Mouse (Mus musculus): ENCODE data around the gene Gm17651.

The Gm17651 gene

GRCm38 (mm10) chr3:97674644-97675110 lies at the start of gene Gm17651:
TSS of gene Gm17651 (minus strand) at chr3:97674694.
- DNase-seq (ENCODE audit: low spot score in 2 of 2), result no peak

- no peak for DNase-seq (ENCODE audit: low spot score in 2 of 2)
Measured at GRCm38 (mm10) chr3:97719116-97719515, 44.6 kb upstream of the Gm17651 start.

GRCm38 (mm10) chr3:97715922-97716321 lies 41.4 kb upstream of the Gm17651 start:
- DNase-seq (ENCODE audit: low spot score in 2 of 2), result no peak

- no peak for DNase-seq (ENCODE audit: low spot score in 2 of 2)
Measured at GRCm38 (mm10) chr3:97710881-97711280, 36.4 kb upstream of the Gm17651 start.

- no peak for DNase-seq (ENCODE audit: low spot score in 2 of 2)
Measured at GRCm38 (mm10) chr3:97710134-97710533, 35.6 kb upstream of the Gm17651 start.

- DNase-seq (ENCODE audit: low spot score in 2 of 2), result no peak
Measured at GRCm38 (mm10) chr3:97706561-97706960, 32.1 kb upstream of the Gm17651 start.

- no peak for DNase-seq (ENCODE audit: low spot score in 2 of 2)
Measured at GRCm38 (mm10) chr3:97705508-97705907, 31.0 kb upstream of the Gm17651 start.

GRCm38 (mm10) chr3:97702448-97703080 lies 28.1 kb upstream of the Gm17651 start:
- DNase-seq (ENCODE audit: low spot score in 2 of 2), result no peak

GRCm38 (mm10) chr3:97701198-97701597 lies 26.7 kb upstream of the Gm17651 start:
- DNase-seq (ENCODE audit: low spot score in 2 of 2), result no peak

- DNase-seq (ENCODE audit: low spot score in 2 of 2), result no peak
Measured at GRCm38 (mm10) chr3:97699061-97699460, 24.6 kb upstream of the Gm17651 start.

GRCm38 (mm10) chr3:97697291-97697690 lies 22.8 kb upstream of the Gm17651 start:
- no peak for DNase-seq (ENCODE audit: low spot score in 2 of 2)

- DNase-seq (ENCODE audit: low spot score in 2 of 2), result no peak
Measured at GRCm38 (mm10) chr3:97696866-97697265, 22.4 kb upstream of the Gm17651 start.

GRCm38 (mm10) chr3:97693806-97694205 lies 19.3 kb upstream of the Gm17651 start:
- DNase-seq (ENCODE audit: low spot score in 2 of 2), result no peak

GRCm38 (mm10) chr3:97691443-97692017 lies 17.0 kb upstream of the Gm17651 start:
- no peak for DNase-seq (ENCODE audit: low spot score in 2 of 2)

- DNase-seq (ENCODE audit: low spot score in 2 of 2), result no peak
Measured at GRCm38 (mm10) chr3:97690590-97690989, 16.1 kb upstream of the Gm17651 start.

GRCm38 (mm10) chr3:97689289-97689688 lies 14.8 kb upstream of the Gm17651 start:
- DNase-seq (ENCODE audit: low spot score in 2 of 2), result no peak

GRCm38 (mm10) chr3:97686372-97687117 lies 12.1 kb upstream of the Gm17651 start:
- no peak for DNase-seq (ENCODE audit: low spot score in 2 of 2)

GRCm38 (mm10) chr3:97683560-97684195 lies 9.2 kb upstream of the Gm17651 start:
- no peak for DNase-seq (ENCODE audit: low spot score in 2 of 2)

- DNase-seq (ENCODE audit: low spot score in 2 of 2), result no peak
Measured at GRCm38 (mm10) chr3:97682576-97682975, 8.1 kb upstream of the Gm17651 start.

- no peak for DNase-seq (ENCODE audit: low spot score in 2 of 2)
Measured at GRCm38 (mm10) chr3:97682159-97682502, 7.6 kb upstream of the Gm17651 start.

GRCm38 (mm10) chr3:97681321-97682158 lies 7.0 kb upstream of the Gm17651 start:
- DNase-seq (ENCODE audit: low spot score in 2 of 2), result peak; percentile 52 to 66

Data from right cerebral cortex, postnatal 36 days (tissue).